Mouse (Mus musculus) gastrocnemius, adult 8-10 months (tissue): ENCODE measurements around the gene Atxn7. TPM values are rescaled to one million over a fixed set of nuclear protein-coding genes. Genes with fewer than 3 reads are reported as not detected.
A peak's percentile ranks its signal among the peaks of the same experiment; 100 is the strongest.
"Not testable (repeated sequence)": the region's sequence is repeated elsewhere in the genome, so short reads cannot be mapped to it uniquely, and the experiment has no call there.

Experiments used
- DNase-seq, 2 experiments: peaks; one replicate each; pipeline ENCODE4 v3.0.0; 2022; ENCODE audit warnings: low spot score in 2 of 2
- total RNA-seq, 4 experiments: library from RNA; stranded (reverse); gene quantifications; 2 replicates each; pipeline ENCODE4 v1.2.4; 2022

Atxn7 gene
- total RNA-seq, 4 experiments from 2014 or later: 19.5 to 24.5 (median 20.8) TPM

DNA sequence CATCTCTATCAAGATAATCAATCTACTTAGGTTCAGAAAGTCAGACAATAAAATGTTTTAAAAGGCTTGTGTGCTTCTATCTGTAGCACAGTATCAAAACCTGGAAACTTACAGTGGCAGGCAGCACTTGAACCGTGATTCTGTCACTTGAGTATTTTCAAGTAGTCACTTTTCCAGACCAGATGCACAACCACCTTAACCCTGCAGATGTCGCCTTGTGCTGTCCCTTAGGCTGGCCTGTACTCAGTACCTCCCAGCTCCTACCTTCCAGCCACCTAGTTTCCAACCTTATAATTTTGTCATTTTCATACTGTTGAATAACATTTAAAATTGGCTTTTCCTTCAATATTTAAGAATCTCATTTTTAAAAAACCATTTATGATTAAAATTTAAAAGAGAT, 20.9 kb downstream of the Atxn7 start:
- no peak for DNase-seq

- no peak for DNase-seq
Observed at GRCm38 (mm10) chr14:13988397-13988796, 27.2 kb downstream of the Atxn7 start.

DNA sequence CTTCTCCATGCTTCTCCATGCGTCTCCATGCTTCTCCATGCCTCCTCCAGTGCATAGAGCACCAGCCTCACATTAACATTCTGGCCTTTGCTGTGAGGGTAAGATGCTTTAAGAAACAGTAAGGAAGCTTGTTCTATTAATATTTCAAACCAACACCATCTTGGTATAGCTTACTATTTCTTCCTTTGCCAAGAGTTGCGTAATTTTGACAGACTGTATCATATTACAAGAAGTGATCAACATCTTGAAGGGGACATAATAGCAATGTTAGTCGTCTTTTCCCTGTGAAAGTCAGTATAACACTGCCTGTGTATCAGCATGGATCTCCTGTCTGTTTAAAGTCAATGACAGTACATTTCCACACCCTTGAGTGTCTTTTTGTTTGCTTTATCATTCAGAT, 29.5 kb downstream of the Atxn7 start:
- DNase-seq: no peak

DNA sequence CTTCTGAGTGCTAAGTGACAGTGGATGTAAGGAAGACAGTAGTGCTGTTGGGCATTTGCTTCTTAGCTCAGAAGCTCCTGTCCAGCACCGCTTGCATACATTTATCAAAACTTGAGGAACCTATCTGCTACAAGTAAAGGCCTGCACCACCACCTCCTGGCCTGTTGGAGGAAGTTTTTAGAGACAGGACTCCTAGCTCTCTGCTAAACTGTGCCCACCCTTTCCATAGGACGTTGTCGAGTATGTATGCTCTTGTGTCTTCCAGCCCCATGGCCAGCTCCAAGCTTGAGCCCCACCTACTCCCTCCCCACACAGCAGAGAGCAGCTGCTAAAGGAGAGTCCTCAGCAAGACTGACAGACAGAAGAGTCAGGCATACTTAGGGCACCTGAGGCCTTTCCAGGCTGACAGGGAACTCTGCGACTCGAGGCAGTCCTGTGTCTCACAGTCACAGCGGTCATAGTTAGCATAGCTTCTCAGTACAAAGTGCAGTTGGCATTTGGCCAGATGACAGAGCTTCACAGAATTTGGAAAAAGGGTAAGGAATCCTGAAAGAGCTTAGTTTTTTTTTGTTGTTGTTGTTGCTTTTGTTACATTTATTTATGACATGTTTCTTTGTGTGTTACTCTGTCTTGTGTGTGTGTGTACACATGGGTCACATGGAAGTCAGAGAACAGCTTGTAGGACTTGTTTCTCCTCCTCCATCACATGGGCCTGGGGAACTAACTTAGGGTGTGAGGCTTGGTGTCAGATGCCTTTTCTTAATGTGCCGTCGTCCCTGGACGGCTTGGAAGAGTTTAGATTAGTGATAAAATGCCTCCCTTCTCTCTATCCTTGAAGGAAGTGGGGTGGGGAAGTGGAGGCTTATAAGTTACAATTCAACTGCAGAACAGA, 34.2 kb downstream of the Atxn7 start:
- no peak for DNase-seq

DNA sequence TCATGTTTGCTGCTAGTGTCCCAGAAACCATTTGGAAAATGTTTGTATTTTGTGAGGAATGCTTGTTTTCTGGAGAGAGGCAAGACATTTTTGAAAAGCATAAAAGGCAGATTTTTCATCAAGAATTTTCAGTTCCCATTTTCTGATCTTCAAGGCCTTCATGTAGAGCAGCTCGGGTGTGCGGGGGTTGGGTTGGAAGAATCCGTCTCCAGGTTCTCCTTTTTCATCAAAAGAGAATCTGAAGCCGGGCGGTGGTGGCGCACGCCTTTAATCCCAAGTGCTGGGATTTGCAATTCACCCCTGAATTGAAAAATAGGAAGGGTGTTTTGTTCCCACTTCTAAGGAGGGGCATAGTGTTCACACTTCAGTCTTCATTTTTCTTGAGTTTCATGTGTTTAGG, 41.5 kb downstream of the Atxn7 start:
- DNase-seq: no peak

- DNase-seq: no peak
Observed at GRCm38 (mm10) chr14:14009712-14010111, 48.5 kb downstream of the Atxn7 start.

DNA sequence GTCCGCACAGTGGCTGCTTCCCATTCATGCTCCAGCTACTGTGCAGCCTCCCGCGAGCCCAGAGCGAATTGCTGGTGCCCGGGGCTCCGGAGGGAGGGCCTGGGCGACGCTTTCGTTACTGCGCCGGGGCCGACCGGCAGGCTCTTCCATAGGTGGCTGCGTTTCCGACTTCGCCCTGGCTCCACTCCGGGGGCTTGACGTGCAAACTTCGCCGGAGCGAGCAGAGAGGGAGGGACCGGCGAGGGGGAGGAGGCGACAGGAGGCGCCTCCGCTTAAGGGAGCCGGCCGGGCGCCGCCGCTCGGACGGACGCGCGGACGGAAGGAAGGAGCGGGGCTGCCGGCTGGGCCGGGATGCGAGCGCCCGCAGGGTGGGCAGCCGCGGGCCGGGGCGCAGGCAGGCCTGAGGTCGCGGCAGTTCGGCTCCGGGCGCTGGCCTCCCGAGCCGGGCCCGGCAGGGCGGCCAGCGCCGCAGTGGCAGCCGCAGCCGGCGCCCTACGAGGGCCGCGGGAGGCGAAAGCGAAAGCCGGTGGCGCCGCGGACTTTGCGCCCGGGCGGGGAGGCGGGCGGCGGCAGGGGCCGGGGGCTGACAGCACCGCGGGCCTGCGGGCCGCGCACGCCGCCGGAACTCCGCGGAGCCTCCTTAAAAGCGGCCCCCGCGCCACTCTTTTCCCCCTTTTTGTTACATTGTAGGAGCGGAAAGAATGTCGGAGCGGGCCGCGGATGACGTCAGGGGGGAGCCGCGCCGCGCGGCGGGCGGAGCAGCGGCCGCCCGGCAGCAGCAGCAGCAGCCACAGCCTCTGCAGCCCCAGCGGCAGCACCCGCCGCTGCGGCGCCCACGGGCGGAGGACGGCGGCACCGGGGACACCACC, 51.4 kb downstream of the Atxn7 start:
- DNase-seq: peak; percentile 76 to 84

DNA sequence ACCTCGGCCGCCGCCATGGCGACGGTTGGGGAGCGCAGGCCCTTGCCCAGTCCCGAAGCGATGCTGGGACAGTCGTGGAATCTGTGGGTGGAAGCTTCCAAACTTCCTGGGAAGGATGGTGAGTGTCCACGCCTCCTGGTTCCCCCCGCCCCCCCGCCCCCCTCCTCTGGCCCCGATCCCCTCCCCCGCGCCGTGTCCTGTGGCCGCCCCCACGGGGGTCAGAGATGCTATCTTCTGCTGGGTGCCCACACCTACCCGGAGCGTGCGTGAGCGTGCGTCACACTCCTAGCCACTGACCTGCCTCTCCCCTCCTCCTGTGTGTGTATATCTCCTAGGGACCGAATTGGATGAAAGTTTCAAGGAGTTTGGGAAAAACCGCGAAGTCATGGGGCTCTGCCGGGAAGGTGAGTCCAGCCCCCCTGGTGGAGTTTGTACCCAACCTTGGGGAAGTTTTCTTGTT, 52.0 kb downstream of the Atxn7 start:
- DNase-seq: peak in 1 of 2 experiments; percentile 6

DNA sequence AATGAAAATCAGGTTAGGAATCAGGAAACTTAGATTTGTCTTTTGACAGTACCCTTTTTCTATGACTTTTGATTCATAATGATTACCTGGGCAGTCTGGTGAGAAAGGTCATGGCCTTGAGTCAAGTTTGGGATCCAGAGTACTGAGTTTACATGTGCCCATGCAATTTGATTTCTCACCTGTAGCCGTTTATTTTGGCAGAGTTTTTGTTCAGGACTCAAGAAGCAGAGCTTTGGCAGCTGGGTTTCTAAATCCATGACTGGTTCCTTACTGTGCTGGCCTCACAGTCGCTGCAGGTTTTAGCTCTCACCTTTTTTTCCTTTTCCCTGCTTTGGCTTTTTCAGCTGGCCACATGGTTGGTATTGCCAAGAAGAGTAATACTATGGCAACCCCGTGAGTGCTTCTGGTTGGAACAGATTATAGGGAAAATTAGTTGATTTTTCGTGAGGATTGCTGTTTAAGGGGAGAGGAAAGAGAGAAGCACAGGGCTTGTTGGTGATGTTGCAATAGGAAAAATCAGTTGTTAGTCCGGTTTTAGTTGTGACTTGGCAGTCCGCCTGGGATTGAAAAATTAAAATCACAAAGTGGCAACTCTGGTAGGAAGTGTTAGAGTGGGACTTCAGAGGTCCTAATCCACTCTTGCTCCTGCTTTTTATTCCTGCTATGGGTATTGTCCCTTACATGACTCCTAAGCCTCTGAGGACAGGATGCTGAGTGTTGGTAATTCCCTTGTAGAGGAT, 53.6 kb downstream of the Atxn7 start:
- no peak for DNase-seq

DNA sequence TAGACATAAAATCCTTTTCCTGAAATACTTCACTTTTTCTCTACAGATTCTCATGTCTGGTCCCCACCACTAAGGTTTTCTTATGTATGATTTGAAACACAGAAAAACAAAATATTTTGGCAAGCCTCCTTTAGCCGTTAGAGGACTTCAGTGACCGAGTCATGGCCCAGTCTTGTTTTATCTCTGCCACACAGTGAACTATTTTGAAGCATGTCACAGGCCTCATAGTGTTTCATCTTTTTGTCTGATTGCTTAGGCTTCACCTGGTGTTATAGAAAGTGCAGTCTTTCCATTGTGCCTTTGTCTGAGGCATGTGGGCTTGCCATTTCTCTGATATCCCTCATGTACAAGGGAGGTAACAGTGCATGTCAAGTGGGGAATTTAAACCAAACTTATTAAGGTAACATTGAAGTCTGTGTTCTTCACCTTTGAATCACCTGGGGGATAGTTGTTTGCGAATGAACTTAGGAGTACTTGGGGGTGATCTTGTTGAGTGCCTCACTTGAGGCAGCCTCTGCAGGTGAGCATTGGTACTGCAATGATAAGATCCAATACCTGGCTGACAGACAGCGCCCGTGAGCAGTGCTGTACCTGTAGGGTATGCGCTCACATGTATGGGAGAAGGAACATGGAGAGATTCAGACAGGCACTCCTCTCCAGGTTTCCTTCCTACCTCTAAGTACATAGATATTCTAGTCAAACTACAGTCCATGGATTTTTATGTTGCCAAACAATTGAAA, 58.1 kb downstream of the Atxn7 start:
- no peak for DNase-seq

GRCm38 (mm10) chr14:14021244-14021643, 60.0 kb downstream of the Atxn7 start:
- DNase-seq: no peak

GRCm38 (mm10) chr14:14025870-14026269, 64.6 kb downstream of the Atxn7 start:
- DNase-seq: no peak

DNA sequence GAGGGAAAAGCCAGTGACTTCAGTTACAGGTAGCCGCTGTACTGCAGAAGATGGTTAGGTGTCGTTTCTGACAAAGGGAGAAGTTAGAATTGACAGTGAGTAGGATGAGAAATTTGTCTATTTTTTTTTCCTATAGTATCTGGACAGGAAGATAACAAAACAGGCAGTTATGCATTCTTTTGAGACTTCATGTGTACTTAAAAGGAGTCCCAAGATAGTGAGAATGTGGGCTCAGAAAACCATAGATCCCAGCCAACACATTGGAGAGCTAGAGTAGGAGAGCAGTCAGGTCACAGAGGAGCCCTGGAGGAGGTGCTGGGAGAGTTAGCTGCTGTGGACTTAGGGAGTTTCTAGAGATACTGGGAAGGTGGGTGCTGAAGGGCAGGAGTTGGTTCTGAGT, 69.4 kb downstream of the Atxn7 start:
- no peak for DNase-seq

DNA sequence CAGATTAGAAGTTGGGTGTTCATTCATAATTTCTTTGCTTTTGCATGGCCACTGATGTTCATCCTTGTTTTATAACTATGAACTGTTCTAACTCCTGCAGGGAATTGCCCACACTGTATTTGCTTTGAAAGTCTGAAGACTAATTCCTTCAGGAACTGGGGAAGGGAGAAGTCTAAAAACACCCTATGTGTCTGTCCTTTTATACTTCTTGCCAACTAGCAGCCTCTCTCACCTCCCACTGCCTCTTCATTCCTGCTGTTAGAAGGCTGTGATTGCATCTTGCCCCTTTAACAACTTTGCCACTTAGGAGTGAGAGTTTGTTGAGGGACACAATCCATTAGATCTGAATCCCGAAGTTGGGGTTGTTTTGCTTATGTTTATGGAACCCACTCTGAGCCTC, 71.6 kb downstream of the Atxn7 start:
- DNase-seq: no peak

- no peak for DNase-seq
Observed at GRCm38 (mm10) chr14:14036352-14036751, 75.1 kb downstream of the Atxn7 start.

DNA sequence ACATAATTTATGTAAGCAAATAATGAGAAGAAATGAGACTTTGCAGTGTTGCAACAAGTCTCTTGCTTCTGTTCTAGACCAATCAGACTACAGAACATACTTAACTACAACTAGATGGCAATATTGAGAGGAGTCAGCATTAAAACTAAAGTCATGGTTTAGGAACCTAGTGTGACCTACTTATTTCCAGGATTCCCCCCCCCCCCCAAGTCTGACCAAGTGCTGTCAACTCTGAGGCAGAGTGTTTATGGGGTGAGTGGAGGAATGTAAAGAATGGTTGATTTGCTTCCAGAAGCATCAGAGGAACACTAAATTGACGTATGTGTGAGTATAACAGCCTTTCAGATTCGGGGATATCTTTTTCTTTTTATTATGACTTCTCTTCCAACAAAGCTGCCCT, 77.0 kb downstream of the Atxn7 start:
- DNase-seq: no peak

GRCm38 (mm10) chr14:14042336-14042735, 81.1 kb downstream of the Atxn7 start:
- no peak for DNase-seq

DNA sequence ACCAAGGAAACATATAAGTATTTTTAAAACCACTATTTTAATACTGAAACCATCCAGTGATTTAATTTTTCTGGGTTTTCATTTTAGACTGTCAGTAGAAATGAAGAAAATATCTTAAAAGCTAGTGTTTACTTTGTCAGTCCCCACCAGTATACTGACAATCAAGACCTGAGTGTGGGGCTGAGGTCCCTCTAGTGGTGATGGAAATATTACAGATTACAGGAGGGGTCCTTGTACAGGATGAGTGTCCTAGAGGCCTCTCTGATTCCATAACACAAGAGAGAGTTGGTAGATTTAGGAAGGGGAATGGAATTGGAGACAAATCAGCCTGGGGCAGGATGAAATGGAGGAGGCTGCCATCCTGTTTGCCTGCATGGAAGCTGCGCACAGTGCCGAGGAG, 93.1 kb downstream of the Atxn7 start:
- no peak for DNase-seq

DNA sequence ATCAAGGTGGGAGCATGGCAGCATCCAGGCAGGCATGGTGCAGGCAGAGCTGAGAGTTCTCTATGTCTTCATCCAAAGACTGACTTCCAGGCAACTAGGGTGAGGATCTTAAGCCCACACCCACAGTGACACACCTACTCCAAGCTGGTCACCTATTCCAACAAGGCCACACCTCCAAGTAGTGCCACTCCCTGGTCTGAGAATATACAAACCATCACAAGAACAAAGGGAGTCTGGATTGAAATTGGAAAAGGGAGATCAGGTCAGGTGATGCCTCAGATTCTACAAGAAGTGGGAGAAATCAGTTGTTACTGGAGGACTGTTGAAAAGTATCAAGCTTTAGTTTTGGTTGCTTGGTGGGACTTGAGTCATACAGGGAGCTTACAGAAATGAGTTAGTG, 98.4 kb downstream of the Atxn7 start:
- DNase-seq: not testable (repeated sequence)

DNA sequence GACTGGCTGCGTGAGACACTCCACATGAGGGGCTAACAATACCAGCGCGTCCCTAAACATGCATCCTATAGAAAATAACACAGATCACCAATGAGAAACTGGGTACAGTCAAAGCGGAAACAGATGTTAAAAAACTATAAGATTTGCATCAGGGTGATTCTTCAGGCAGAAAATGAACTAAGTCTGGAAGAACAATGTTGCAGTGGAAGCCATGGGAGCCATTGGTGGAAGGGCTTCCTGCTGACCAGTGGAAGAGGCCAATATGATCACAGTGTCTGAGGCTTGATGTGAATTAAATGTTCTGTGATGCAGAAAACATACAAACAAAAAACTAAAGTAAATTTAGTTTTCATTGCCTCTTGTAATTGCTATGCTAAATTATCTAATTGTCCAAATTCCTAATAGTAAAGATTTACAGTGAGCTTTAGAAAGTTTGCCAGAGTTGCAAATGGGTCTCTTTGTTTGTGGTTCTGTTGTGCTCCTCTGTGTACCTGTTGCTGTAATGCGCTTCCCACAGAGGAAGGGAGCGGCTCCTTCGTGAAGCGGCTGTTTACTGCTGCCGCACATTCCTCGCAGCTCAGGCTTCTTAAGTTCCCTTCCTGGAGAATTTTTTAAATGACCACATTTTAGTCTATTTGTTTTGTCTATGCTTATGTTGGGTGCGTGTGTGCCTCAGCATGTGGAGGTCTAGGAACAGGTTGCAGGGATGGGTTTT, 101.4 kb downstream of the Atxn7 start:
- no peak for DNase-seq
